Comparison of ENCODE assay signal across 16 mouse cellular contexts in genomic region chr14:78088907-78089306, GRCm38 (mm10). TPM values are rescaled to one million over a fixed set of nuclear protein-coding genes. Genes with fewer than 3 reads are reported as not detected.
"Had no signal": no experiment of that assay in that cellular context is flagged by ENCODE, and none has a peak within 500 bp of the region (broad histone marks: within the 10 kb centered on the region; RNA-seq: fewer than 3 reads in every experiment).

Gene Fam216b, minus strand, starts transcription at chr14:78089007.

- H3K36me3 ChIP-seq: limb, embryonic 12.5 days; liver, embryonic 13.5 days; neural tube, embryonic 12.5 days had no signal

- H3K9me3 ChIP-seq: limb, embryonic 12.5 days; liver, embryonic 13.5 days; neural tube, embryonic 12.5 days had no signal

- H3K27ac ChIP-seq: layer of hippocampus, adult 2 months; limb, embryonic 12.5 days; liver, embryonic 13.5 days; neural tube, embryonic 12.5 days; stomach, postnatal 0 days had no signal

- ATAC-seq: liver, postnatal 0 days had no signal

- H3K4me3 ChIP-seq: layer of hippocampus, adult 2 months; limb, embryonic 12.5 days; liver, embryonic 13.5 days; neural tube, embryonic 12.5 days had no signal

- H3K9ac ChIP-seq: limb, embryonic 12.5 days; liver, embryonic 13.5 days; liver, postnatal 0 days; neural tube, embryonic 12.5 days had no signal

- H3K4me2 ChIP-seq: limb, embryonic 12.5 days; liver, embryonic 13.5 days; neural tube, embryonic 12.5 days had no signal

- H3K4me1 ChIP-seq: limb, embryonic 12.5 days; liver, embryonic 13.5 days; neural tube, embryonic 12.5 days had no signal

- DNase-seq: kidney, postnatal 10 days; kidney, postnatal 4 days; liver; liver, embryonic 13.5 days; liver, postnatal 0 days; lung, postnatal 36 days; midbrain, embryonic 14.5 days; thymus, postnatal 4 days had no signal

- H3K27me3 ChIP-seq: limb, embryonic 12.5 days; liver, embryonic 13.5 days; neural tube, embryonic 12.5 days had no signal

RNA-seq across cellular contexts. Expression of gene Fam216b, which starts in this region (rescaled TPM):
- total RNA-seq: megakaryocyte progenitor cell, adult 5-6 weeks; monocyte, adult 5-6 weeks; neutrophil, adult 5-6 weeks had no signal
- polyA plus RNA-seq: kidney, embryonic 14.5 days; limb, embryonic 12.5 days; liver, embryonic 13.5 days; liver, postnatal 0 days; neural tube, embryonic 12.5 days had no signal
